Mouse (Mus musculus) adrenal gland, postnatal 25 days (tissue): Measurements from ENCODE around the gene Cryba2. TPM values are rescaled to one million over a fixed set of nuclear protein-coding genes. Genes with fewer than 3 reads are reported as not detected.

Source experiments
- DNase-seq: peaks from one replicate; pipeline ENCODE4 v3.0.0; 2021; ENCODE audit warnings: mixed read lengths
- long read RNA-seq: library from polyadenylated mRNA; stranded (forward); transcript quantifications from one replicate; pipeline ENCODE4 v2.0.0, GENCODE M21; 2021
- total RNA-seq: library from RNA; stranded (reverse); gene quantifications from 2 replicates; pipeline ENCODE4 v1.2.3, GENCODE M21; 2021

Cryba2 gene
- 2.2 TPM in 1 of 2 replicates, not detected in the other for total RNA-seq
- long read RNA-seq, result 0 reads

DNA sequence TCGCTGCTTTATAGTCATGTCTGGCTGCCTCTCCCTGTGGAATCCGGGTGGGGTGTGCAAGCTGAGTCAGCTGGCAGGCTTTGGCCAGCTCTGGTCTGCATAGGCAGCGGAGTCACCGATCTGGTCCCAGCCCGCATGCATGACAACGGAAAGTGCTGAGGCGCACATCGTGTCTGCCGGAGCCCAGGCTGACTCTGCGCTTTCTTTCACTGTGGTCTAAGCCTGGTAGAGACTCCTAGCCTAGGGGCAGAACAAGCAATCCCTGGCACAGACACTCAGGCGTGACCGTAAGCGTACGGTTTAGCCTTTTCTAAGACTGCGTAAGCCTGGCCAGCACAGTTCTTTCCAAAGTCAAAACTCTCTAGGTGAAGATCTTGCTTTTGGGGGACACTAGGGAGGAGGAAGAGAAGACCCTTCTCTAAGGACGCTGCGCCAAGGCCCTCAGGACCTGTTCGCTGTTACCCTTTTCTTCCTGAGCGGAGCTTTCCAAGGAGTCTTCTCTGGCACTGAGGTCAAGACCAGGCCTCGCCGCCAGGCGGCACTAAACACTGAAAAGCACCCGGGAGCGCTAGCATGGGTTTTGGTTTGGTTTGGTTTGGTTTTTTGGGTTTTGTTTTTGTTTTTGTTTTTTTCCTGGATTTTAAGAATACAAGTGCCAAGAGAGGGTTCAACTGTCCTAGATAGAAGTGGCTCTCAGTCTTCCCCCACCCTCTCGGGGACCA, at the start of gene Cryba2:
Gene Cryba2 (minus strand): TSS at position 10 of the 722 bp plus-strand sequence.
- peak; percentile 57 for DNase-seq

DNA sequence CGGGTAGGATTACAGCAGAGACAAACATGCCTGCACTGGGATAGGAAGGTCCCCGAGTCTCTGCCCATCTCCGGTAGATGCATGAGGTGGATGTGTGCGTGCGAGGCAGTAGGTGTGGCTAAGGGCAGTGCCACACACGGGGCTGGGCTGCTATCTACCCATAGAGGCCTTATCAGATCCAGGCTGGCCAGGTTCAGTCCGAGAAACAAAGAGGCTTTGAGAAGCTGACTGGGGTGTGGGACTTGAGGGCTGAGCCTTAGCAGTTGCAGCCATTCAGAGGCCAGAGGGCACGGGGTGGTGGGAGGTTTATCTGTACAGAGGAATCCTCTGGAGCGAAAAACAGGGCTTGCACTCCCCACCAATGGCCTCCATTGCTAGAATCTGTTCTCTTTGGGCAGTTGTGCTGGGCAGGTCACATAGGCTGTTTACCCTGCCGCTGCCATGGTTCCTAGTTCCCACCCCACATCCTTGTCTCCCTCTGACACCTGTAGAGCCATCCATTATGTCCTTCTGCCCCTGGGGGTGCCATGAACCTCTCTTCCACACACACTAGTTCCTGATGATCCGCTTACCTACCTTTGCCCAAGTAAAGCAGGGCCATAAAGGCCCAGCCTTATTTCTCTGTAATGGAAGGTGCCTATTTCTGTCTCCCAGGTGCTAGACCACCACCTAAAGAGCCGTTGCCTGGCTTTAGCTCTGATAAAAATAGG, 48.9 kb upstream of the Cryba2 start:
- no peak for DNase-seq

DNA sequence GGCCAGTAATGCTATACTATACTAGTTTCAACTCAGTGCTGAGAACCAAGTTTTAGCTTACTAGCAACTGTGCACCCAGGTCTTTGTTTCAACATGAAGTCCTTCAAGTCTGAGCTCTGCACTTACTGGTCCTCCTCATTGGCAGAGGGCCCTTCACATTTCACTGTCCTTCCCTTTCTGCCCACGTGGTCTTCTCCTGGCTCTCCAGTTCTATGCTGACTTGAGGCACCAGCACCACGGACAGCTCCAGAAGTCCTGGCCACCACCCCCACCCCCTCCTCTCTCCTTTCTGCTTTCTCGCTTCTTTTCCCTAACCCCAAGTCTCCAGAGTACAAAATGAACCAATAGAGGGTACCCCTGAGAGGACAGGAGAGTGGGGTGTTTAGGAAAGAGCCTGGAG, 46.8 kb upstream of the Cryba2 start:
- DNase-seq, result no peak

DNA sequence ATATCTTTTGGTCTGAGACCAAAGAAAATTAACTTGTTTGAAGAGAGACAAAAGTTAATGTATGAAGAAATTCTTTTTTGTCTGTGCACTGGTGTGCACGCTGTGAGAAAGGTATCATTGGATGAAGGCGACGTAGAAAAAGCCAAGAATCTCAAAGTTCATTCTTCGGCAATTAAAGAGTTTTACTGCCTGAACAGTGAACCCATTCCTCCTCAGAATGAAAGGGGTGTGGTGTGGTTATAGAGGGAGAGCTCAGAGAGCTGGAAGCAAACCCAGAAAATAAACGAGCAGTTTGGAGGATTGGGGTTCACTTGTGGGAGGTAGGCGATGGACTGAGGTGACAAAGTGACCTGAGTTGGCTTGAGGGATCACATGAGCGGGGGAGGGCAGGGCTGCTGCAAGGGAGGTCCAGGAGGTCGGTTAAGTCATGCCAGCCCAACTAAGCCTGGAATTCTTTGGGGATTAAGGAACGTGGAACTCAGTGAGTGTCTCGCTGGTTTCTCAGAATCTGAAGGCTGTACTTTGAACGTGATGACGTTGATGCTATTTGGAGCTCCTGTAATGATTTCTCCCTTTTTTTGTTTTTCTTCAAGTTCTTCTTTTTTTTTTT, 43.4 kb upstream of the Cryba2 start:
- no peak for DNase-seq

DNA sequence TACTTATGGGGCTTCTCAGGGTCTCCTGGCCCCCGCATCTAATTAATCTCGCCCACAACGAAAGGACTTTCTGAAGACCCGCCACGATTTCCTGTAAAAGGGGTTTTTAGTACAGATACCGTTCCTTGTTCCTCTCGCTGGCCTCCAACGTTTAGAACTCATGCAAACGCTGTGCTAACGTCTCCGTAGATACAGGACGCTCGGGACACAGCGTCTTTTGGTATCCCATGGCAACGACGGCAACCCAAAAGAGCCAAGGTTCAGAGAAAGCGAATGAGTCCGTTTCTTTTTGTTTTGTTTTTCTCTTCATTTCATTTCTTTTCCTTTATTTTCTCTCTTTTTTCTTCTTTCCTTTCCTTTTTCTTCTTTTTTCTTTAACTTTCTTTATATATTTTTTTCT, 42.5 kb upstream of the Cryba2 start, which contains the start of gene Cfap65:
Gene Cfap65 (minus strand): TSS at position 198 of the 400 bp plus-strand sequence.
- peak; percentile 58 for DNase-seq

DNA sequence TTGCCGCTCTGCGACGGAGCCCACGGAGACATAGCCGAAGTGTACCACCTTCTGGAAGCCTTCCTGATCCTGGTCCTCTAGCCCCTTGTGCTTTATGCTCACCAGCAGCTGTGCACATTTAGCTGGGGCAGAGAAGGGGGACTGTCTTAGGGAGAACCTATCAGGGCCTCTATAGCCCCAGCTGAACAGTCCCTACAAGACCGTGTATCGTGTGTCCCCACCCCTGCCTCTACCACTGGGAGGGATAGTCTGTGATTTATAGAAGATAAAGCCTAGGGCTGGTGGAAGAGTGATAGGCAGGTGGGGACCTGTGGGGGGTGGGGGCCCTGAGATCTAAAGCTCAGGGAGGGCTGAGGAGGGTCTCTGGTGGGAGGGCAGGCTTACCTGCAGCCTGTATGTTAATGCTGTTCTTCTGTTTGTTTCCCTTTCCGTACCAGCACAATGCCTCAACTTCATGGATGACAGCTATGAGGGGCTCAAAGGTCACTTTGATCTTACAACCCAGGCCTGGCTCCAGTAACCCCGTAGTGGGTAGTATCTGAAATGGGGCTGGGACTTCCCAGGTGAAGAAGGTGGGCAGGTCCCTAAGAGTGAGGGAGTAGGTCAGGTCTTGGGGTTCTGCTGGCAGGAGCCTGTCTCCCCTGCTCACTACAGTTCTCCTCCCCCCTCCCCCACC, 34.8 kb upstream of the Cryba2 start:
- no peak for DNase-seq

DNA sequence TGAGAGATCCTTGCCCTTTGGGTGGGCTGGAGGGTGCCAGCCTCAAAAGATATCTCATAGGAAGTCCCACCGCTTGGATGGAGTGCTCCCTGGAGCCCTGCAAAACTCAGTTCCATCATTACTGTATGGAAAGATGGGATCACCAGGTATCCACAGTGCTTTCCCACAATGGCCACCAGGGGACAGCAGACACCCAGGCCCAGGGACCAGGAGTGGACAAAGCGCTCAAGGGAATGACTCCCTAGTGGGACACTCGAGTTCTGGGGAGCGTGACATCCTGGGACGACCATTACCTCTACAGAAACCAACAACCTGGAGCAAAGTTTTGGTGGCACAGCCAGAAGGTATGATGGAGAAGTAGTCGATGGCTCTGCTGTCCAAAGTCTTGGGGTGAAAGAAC, 33.8 kb upstream of the Cryba2 start:
- DNase-seq, result peak; percentile 48

DNA sequence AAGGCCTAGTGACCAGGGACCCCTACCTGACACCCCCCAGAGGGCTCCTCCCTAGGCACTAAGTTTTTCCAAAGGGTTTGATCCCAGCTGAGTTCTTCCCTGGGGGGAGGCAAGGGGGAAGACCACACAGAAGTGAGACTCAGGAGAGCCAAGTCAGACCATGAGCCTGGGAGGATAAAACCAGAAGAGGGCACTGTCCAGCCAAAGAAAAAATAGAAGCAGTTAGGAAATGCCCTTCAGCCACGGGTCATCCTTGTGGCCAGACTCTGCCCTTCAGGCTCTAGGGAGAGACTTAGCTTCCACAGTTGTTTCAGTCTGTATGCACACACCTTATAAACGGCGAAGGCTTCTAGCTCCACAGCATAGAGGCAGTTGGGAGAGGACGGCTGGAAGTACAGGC, 31.5 kb upstream of the Cryba2 start:
- no peak for DNase-seq

DNA sequence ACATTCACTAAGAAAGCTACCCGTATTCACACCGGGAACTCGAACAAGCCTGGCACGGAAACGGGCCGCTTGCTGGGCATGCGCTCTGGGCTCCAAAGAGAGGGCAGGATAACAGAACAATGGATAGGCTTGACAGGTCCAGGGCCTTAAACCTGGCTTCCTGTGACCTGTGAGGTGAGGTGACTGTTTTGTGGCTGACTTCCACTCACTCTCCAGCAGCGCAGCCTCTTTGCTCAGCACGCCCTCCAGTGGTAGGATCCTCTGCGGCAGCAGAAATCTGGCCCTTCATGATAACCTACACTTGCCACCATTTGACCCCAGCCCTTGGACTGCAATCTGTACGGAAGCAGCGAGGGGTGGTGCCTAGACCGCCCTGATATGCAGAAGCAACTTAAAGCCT, 22.8 kb upstream of the Cryba2 start:
- no peak for DNase-seq

DNA sequence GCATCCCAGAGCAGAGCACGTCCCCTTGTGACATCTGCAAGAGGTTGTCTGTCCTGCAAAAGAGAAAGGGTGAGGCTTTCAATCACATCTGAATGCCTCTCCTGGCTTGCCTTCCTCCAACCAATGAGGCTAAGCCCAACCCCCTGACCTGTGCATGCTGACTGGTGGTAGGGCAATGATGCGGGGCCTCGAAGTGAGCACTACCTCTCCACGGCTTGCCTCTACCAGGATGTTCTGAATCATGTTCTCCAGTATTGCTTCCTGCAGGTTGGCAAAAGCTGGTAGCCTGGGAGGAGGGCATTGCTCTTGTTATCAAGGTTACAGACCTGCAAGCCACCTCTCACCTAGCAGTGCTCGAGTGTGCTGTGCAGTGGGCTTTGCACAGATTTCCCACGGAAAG, 9.2 kb upstream of the Cryba2 start:
- no peak for DNase-seq

DNA sequence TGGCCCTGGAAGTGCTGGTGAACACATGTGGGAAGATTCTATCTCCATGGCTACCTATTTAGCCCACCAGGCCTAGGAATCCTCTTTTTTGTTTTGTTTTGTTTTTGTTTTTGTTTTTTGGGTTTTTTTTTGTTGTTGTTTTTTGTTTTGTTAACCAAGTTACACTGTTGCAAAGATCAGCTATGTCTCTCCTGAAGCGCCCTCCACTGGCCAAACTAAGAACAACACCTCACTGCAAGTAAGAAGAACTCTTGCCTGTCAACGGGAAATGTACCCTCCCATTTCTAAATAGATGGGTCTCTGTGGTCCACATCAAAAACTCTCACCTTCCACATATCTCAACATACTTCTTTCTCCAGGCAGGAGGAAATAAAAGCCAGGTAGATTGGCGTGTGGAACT, 8.7 kb upstream of the Cryba2 start:
- peak; percentile 67 for DNase-seq

DNA sequence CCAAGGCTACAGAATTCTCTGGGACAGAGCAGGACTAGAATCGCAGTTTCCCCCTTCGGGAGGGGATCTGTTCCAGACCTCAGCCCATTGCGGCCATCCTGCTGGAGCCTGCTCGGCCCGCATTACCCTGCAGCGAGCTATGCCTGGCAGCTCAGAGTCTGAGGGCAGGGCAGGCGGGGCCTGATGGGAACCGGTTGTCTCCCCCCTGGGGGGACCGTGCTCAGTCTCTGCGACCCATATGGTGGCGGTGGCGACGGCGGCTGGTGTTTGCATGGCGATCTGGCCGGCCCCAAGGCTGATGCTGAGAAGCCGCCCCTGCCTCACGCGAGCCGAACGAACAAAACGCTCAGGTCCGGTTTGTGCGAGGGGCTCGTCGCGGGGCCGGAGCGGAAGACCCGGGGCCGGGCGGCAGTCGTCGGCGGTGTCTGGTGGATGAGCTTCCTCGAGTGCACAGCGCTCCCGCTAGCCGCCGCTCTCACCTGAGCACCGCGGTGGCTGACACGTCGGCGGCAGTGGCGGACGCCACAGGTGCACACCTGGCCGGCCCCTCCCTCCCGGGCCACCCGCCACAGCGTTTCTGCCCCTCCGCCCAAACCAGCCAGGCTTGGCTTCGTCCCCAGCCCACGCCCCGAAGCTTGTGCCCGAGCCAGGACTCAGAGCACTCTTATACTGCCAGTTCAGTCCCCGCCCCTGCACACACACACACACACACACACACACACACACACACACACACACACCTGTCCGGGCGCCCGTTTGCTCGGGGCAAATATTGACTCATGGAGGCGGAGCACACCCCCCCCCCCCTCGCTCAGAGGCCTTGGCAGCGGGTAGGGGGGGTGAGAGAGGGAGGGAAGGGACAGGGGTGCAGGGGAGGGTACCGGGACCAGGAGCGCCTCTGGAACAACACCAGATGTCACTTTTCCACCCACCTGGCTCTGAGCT, 7.7 kb upstream of the Cryba2 start:
- peak; percentile 29 for DNase-seq

DNA sequence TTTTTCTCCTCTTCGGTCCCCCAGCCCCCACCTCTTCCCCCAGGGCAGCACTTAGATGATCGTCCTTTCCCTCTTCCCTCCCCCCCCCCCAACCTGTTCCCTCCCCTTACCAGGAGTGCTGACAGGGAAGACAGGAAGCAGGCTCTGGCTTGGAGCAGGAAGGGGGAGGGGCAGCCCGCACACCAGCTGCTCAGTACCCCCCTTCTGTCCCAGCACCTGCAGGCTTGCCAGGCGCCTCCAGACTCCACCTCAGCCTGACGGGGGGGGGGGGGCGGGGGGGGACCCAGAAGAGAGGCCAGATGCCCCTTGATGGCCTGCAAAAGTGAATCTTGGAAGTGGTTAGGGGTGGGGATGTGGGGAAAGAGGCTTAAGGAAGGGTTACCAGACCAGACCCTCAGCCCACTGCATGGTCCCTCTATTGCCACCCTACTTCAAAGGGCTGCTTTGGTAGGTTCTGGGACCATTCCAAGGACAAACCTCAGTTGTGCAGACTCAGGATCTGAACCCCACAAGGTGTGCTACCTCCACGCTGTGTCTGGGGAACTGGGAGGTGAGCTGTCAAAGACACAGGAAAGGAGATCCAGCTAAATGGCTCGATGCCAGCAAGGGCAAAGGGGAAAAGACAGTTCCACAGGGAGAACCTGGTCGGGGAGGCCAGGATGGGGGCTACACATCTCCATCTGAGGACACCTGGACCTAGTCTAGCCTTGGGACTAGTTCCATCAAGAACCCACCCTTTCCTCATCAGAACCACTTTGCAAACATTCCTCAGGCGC, 5.9 kb upstream of the Cryba2 start:
- DNase-seq, result no peak

DNA sequence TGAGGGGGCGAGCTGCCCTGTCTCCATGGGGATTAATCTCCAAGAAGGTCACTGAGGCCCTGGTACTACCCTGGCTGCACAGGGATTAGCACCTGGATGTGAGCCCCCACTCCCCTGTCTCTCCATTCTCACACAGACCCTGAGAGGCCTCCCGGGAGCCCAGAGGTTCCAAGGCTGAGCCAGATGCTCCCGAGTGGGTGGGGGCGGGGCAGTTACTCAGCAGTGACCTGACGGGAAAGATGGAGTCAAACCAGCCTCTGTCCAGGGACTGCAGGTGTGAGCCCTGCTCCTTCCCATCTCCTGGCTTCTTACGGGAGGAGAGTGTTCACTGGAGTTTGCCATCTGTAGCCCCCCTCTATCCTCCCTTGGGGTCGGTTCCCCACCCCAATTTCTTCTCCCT, 5.0 kb upstream of the Cryba2 start:
- no peak for DNase-seq

DNA sequence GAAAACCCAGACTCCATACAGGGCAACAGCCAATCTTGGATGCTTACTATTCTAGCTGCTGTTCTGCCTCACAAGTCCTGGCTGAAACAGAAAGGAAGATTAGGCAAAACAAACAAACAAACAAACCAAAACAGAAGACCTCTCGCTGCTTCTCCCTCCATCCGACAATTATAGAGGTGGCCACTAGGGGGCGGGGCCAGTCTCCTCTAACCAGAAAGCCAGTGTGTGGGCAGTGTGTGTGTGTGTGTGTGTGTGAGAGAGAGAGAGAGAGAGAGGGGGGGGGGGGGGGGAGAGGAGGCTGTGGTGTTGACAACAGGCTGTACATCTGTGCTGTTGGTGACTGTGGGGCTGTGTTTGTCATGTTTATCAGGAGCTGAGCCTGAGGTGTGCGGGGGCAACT, 2.0 kb upstream of the Cryba2 start:
- peak; percentile 62 for DNase-seq

DNA sequence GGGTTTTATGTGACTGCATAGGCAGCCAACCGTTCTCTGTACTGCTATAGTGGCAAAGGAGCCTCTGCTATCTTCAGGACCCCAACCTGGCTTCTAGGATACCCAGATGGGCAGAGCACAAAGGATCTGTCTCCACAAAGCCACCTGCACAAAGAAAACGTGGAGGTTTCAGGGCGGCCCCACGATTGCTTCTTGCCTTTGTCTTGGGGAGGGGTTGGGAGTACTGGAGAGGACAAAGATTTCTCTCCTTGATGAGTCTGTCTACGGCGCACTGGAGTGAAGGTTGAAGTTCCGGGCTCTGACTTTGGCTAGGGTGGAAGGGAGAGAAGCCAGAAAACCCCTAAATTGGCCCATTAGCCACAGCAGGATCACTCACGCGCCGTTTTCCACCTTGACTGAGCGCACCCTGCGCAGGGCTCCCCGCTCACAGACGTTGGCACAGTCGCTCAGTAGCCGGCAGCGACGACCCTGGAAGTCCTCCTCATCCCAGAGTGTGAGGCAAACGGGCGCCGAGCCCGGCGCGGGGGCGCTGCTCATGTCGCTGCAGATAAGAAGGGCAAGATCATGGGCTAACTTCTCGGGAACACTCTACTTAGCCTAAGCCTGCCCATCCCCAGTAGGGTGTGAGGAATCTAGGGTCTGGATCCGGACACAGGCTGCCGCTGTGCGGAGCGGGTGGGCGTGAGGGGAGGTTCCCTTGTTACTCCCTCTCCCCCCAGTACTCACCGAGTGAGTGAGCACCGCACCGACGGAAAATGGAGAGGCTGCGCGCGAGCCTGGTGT, 401 bp downstream of the Cryba2 start:
- no peak for DNase-seq

DNA sequence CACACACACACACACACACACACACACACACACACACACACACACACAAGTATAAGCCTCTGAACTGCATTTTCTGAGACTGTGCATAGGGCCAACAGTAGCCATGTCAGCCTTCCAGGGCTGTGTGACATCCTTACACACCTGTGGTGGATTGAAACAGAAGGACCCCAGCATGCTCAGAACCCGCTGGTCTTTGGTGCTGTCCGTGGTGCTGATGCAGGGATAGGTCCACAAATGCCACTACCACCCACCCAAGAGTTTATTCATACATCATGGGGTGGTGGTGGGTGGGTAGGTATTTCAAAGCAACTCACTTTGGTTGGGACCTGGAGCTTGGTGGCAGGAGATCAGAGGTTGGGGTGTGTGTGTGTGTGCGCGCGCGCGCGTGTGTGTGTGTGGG, 1.4 kb downstream of the Cryba2 start:
- peak; percentile 46 for DNase-seq

DNA sequence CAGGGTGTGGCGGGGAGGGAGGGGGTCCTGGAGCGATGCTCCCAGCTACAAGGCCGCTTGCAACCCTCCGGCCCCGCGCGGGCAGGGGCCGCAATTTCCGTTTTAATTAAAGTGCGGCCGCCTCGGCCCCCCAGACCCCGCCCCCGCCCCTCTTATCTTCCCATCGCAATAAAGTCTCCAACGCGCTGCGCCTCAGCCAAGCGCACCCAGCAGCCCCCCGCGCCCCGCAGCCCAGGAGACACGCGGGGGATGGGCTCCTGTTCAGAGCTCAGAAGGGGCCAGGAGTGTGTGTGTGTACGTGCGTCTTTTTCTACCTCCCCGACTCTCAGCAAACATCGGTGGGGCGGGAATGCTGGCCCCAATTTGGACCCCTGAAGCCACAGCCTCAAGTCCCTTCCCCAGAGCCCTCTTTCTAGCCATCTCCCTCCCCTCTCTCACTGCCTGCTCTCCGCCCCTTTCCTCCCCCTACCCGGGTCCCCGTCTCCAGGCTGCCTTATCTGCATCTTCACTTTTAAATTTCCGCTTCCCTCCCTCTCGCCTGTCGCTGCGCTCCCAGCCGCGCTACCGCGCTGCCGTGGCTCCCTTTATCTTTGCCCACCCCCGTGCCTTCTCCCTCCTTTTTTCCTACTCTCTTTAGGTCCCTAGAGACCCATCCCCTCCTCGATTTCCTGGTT, 7.4 kb downstream of the Cryba2 start, which contains the start of gene Fev:
Gene Fev (minus strand): TSS at position 51 of the 674 bp plus-strand sequence.
- no peak for DNase-seq
